Mouse (Mus musculus) bone marrow macrophage, adult 2 months (primary cell): ENCODE data around the gene Plbd2.

Experiments
- CTCF ChIP-seq: IDR thresholded peaks from 2 replicates; pipeline ENCODE4 v1.5.1; 2012; ENCODE audit warnings: low read depth, mild to moderate bottlenecking, low read length, moderate library complexity
- POLR2A ChIP-seq: IDR thresholded peaks from 2 replicates; pipeline ENCODE4 v1.6.1; 2012; ENCODE audit warnings: mild to moderate bottlenecking, low read depth, low read length, borderline replicate concordance

DNA sequence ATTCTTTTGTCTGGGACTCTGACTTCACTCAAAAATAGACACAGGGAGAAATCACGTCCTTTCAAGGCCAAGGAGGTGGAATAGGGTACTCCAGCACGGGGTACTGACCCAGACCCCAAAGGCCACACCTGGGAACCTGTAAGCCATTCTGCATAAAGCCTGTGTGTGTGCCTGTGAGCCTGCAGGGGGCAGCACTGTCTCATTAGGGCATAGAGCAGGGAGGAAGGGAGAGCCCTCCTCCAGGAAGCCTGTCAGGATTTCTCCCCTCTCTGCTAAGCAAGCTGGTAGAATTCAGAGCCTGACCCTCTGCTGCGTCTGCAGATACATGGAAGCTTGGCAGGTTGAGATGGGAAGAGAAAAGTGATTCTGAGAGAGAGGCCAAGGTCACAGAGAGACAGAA, 19.2 kb upstream of the Plbd2 start:
- peak; percentile 55 for TF ChIP-seq CTCF
- TF ChIP-seq POLR2A: no peak
